Mouse (Mus musculus) ovary, postnatal 10 days (tissue): ENCODE measurements at regions not wholly inside any gene's neighbourhood (a gene's known extent, or its start where the extent isn't known, plus 50 kb on each side); places are given as distances from the start of the nearest gene placed in this dataset.

Experiments used
- DNase-seq: peaks from one replicate; pipeline ENCODE4 v3.0.0; 2022; ENCODE audit warnings: low spot score

GRCm38 (mm10) chr3:118418981-118419380 lies 142.9 kb upstream of the Dpyd start:
- no peak for DNase-seq

DNA sequence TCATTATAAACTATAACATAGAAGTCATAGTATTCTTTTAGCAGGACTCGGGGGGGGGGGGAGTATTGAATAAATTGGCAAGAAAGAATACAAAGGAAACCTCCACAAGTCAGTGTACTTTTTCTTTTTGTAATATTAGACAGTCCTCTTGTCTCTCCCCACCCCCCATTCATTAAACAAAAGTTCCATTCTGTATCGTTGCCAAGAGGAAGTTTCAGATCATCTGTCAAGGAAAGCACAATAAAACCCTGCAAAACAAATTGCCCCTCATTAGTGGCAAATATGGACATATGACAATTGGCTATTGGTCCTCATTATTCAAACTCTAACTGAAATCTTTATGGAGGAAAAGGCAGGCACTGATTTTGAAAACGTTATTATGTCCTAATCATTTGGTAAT lies 140.2 kb upstream of the Dpyd start:
- DNase-seq: no peak

DNA sequence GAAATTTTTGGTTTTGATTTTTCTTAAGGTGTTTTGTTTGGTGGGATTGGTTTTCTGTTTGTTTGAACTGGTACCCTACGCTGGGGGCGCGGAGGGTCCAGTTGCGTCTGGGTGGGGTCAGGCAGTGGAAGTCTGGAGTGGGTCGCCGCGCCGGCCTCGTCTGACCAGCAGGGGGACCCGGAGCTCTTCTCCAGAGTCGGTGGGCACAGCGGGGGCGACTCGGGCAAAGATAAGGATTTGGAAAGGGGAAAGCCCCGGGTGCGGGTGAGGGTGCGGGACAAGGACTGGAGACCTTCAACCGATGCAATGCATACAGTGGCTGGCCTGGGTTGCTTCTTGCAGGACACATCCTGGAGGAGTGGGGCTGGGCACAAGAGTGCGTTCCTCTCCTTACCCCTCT lies 136.2 kb upstream of the Dpyd start:
- DNase-seq: no peak

DNA sequence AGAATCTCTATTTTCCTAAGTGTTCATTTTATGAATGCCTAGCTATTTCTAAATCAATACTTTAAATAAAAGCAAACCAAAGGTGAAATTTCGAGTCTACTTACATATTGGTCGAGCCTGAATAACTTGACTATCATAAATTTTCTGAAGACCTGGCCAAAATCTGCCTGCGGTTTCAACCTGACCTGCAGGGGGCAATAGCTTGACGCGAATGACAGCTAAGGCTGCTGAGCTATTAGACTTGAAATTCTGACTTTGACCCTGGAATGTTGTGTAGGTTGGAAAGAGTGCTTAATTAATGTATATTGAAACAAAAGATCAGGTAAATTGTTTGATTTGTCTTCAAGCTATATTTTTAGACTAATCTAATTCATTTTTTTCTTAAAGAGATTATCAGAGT lies 133.4 kb upstream of the Dpyd start:
- DNase-seq: no peak

- DNase-seq: no peak
Observed at GRCm38 (mm10) chr3:118429825-118430630, 131.9 kb upstream of the Dpyd start.

- no peak for DNase-seq
Observed at GRCm38 (mm10) chr3:118430631-118430906, 131.4 kb upstream of the Dpyd start.

DNA sequence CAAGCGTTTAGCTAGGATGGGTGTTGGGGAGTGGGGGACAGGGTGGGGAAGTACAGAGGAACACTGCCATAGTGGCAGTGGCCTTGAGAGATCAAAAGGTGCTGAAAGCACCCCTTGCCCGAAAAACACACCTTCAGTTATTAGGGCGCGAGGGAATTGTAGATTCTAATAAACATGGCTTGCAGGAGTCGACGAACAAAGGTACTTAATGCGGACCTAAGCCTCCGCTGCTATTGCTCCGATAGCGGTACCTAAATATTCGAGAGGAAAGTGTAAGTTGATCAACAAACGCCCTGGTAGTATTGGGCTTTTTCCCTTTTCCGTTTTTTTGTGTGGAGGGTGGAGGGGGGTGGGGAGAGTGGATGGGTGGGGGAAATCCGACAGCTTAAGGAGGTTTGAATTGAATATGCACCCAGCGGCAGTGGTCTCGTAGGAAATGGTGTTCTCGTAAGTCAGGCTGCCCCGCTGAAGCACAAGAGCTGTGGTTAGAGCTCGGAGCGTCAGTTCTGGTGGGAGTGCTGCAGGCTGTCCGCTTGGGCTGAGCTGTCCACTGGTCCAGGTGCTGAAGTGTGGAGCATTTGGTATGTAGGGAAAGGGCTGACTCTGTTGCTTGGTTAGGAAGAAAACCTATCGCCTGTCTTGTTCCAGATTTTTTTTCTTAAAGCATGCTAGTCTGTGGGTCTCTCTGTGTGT lies 130.8 kb upstream of the Dpyd start:
- peak; percentile 62 for DNase-seq

DNA sequence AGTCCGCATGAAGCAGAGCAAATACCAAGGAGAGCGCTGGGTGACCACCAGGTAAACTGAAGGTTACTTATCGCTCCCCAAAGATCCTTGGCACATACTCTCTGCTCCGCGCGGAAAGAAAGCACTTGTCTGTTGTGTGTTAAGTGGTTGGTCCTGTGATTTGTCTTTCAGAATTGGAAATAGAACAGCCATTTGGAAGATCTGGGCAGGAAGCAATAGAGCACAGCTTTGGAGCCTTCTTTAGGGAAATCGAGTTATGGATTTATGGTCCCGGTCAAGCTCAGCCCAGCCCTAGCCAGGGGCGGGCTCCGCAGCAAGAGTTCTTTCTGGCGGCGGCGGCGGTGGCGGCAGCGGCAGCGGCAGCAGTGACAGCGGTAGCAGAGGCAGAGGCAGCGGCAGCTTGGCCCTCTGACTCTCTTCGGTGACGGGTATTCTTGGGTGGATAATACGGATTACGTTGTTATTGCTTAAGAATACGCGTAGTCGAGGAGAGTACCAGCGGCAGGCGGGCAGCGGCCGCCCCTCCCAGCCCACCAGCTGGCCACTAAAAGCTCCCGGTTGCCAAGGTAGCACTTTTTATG lies 128.4 kb upstream of the Dpyd start:
- DNase-seq: no peak

GRCm38 (mm10) chr3:118434311-118434710 lies 127.6 kb upstream of the Dpyd start:
- DNase-seq: no peak

- no peak for DNase-seq
Observed at GRCm38 (mm10) chr3:118434847-118435246, 127.1 kb upstream of the Dpyd start.

DNA sequence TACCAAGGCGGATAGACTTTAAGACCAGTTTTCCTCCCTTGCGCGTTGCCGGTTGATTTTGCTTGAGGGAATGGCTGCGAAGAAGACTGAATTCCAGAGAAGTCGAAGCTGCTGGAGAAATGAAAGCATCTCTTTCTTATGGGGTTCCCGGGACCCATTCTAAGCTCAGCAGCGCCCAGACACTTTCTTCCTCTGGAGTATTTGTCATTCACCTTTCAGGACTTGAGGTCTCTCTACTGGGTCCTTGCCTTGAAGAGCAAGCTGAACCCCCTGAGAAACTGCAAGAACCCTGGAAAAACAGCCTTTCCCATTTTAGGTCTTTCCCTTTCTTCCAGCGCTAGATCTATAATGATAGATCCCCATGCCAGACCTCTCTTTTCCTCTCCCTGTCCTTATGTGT lies 126.7 kb upstream of the Dpyd start:
- DNase-seq: no peak

- DNase-seq: no peak
Observed at GRCm38 (mm10) chr3:118443742-118444332, 118.1 kb upstream of the Dpyd start.

DNA sequence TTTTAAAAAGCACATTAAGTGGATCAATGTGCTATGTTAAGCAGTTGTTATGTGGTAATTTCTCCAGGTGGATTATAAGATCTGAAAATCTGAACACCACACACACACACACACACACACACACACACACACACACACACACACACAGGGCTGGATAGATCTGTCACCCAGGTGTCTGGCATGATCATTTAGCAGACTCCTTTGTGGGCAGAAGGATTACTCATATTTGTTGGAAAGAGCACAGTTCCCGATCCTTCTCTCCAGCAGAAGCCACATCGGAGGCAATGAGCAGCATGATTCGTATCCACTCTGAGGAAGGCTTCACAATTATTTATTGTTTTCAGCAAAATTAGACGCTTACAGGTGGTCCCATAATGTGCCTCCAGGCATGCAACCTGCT lies 116.6 kb upstream of the Dpyd start:
- DNase-seq: no peak

DNA sequence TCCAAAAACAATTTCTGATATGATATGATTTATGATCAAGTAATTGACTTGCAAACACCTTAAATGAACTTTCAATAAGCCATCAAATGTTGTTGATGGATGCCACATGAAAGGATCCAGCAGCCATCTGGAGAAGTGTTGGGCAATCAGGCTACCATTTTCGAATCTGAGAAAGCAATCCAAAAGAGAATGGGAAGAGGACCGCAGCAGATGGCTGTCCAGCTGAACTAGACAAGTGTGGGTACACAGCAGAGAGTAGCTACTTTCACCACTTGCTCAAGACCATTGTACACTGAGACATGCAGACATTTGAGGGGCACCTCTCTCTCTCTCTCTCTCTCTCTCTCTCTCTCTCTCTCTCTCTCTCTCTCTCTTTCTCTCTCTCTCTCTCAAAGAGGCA lies 102.3 kb upstream of the Dpyd start:
- DNase-seq: no peak

GRCm38 (mm10) chr3:118465611-118466010 lies 96.3 kb upstream of the Dpyd start:
- DNase-seq: no peak

- no peak for DNase-seq
Observed at GRCm38 (mm10) chr3:118472215-118472799, 89.6 kb upstream of the Dpyd start.

- no peak for DNase-seq
Observed at GRCm38 (mm10) chr3:118478065-118478464, 83.9 kb upstream of the Dpyd start.

- DNase-seq: no peak
Observed at GRCm38 (mm10) chr3:118480515-118481248, 81.2 kb upstream of the Dpyd start.

- DNase-seq: no peak
Observed at GRCm38 (mm10) chr3:118485966-118486365, 76.0 kb upstream of the Dpyd start.

- DNase-seq: no peak
Observed at GRCm38 (mm10) chr3:118487408-118487807, 74.5 kb upstream of the Dpyd start.

- DNase-seq: no peak
Observed at GRCm38 (mm10) chr3:118491101-118491500, 70.8 kb upstream of the Dpyd start.

GRCm38 (mm10) chr3:118491871-118492270 lies 70.1 kb upstream of the Dpyd start:
- DNase-seq: no peak
